Mouse (Mus musculus) heart, embryonic 14.5 days (tissue): ENCODE measurements at regions not wholly inside any gene's neighbourhood (a gene's known extent, or its start where the extent isn't known, plus 50 kb on each side); places are given as distances from the start of the nearest gene placed in this dataset.
A peak's percentile ranks its signal among the peaks of the same experiment; 100 is the strongest.

Experiments
- ATAC-seq: fragments of 200-750 bp; cut with Nextera tagmentation; 2 replicates; pipeline ENCODE4 v1.8.0; 2017; ENCODE audit warnings: low read depth, moderate TSS enrichment; ENCODE audit not compliant: insufficient number of reproducible peaks, insufficient read depth, low FRiP score
- H3K27ac ChIP-seq, 2 experiments: fragments of 200-500 bp in 1 of 2; fragments of 300-500 bp in 1 of 2; sonication (generic) in 1 of 2; replicated peaks in 1 of 2; 2 replicates each; pipeline ENCODE4 v1.5.1; 2012 to 2014; ENCODE audit warnings: low read depth in 2 of 2, low read length in 2 of 2, control low read depth in 1 of 2, mild to moderate bottlenecking in 1 of 2, mixed read lengths in 1 of 2; ENCODE audit not compliant: control insufficient read depth in 1 of 2, insufficient read depth in 1 of 2
- H3K27me3 ChIP-seq: fragments of 300-500 bp; sonication (generic); 2 replicates; pipeline ENCODE4 v1.6.1; 2014; ENCODE audit warnings: mild to moderate bottlenecking, low read length, control low read depth; ENCODE audit not compliant: control insufficient read depth, insufficient read depth
- H3K36me3 ChIP-seq: fragments of 300-500 bp; sonication (generic); 2 replicates; pipeline ENCODE4 v1.6.1; 2014; ENCODE audit warnings: mild to moderate bottlenecking, control low read depth, low read length, mixed read lengths; ENCODE audit not compliant: control insufficient read depth, insufficient read depth
- H3K4me1 ChIP-seq, 2 experiments: fragments of 200-500 bp in 1 of 2; fragments of 300-500 bp in 1 of 2; sonication (generic) in 1 of 2; 2 replicates each; pipeline ENCODE4 v1.6.1; 2012 to 2014; ENCODE audit warnings: low read length in 2 of 2, control low read depth in 1 of 2, mixed read lengths in 1 of 2; ENCODE audit not compliant: control insufficient read depth in 2 of 2, insufficient read depth in 2 of 2
- H3K4me2 ChIP-seq: fragments of 300-500 bp; sonication (generic); 2 replicates; pipeline ENCODE4 v1.6.1; 2014; ENCODE audit warnings: mild to moderate bottlenecking, low read length
- H3K4me3 ChIP-seq, 2 experiments: fragments of 200-500 bp in 1 of 2; fragments of 300-500 bp in 1 of 2; sonication (generic) in 1 of 2; 2 replicates each; pipeline ENCODE4 v1.5.1; 2012 to 2014; ENCODE audit warnings: low read length in 2 of 2, mild to moderate bottlenecking in 2 of 2, control low read depth in 1 of 2, low read depth in 1 of 2, moderate library complexity in 1 of 2; ENCODE audit not compliant: control insufficient read depth in 1 of 2, insufficient read depth in 1 of 2
- H3K9ac ChIP-seq: fragments of 300-500 bp; sonication (generic); 2 replicates; pipeline ENCODE4 v1.6.1; 2014; ENCODE audit warnings: mild to moderate bottlenecking, low read length
- H3K9me3 ChIP-seq: fragments of 300-500 bp; sonication (generic); 2 replicates; pipeline ENCODE4 v1.6.1; 2016; ENCODE audit warnings: low read length, control low read depth; ENCODE audit not compliant: control insufficient read depth
- WGBS: fragments of 180-500 bp; shearing (Covaris S2); extraction: QIAGEN DNeasy Blood & Tissue Kit; methylation state at CpG from one replicate; pipeline ENCODE4 v1.1.7; 2014; 5-methylcytosine and 5-hydroxymethylcytosine counted together

GRCm38 (mm10) chr2:75469958-75470687 is 188.9 kb upstream of the Hnrnpa3 start:
- peak; percentile 86 for ATAC-seq
- 24% methylated on average over 15 of the region's 15 CpGs for WGBS
- H3K4me3 ChIP-seq, result no peak overlapping the region
- H3K36me3 ChIP-seq, result no peaks in the 10 kb centered on the region
- no peaks in the 10 kb centered on the region for H3K9me3 ChIP-seq
- H3K27me3 ChIP-seq, result no peaks in the 10 kb centered on the region
- H3K4me1 ChIP-seq, result peaks cover 8 to 10% of the 10 kb centered on the region in 2 experiments
- no peak overlapping the region for H3K9ac ChIP-seq
- H3K4me2 ChIP-seq, result peak overlapping the region; percentile 42
- peak overlapping the region; percentile 25 to 64 for H3K27ac ChIP-seq

GRCm38 (mm10) chr2:75470688-75471054 is 188.4 kb upstream of the Hnrnpa3 start:
- peak overlapping the region; percentile 25 to 48; a peak in 2 of 4 replicates for H3K27ac ChIP-seq
- WGBS, result 36% methylated on average over 9 of the region's 9 CpGs
- H3K4me1 ChIP-seq, result peaks cover 8 to 10% of the 10 kb centered on the region in 2 experiments
- no peak overlapping the region for H3K9ac ChIP-seq
- H3K36me3 ChIP-seq, result no peaks in the 10 kb centered on the region
- ATAC-seq, result 0 out of 2 replicates have a peak, but pooled peaks have one; percentile 15
- H3K4me3 ChIP-seq, result no peak overlapping the region
- H3K4me2 ChIP-seq, result peak overlapping the region; percentile 42
- no peaks in the 10 kb centered on the region for H3K27me3 ChIP-seq
- no peaks in the 10 kb centered on the region for H3K9me3 ChIP-seq

GRCm38 (mm10) chr2:75472489-75472888 is 186.6 kb upstream of the Hnrnpa3 start:
- H3K27ac ChIP-seq, result no peak overlapping the region
- H3K4me3 ChIP-seq, result no peak overlapping the region
- 86% methylated on average over 9 of the region's 9 CpGs for WGBS
- H3K4me1 ChIP-seq, result peaks cover 8 to 10% of the 10 kb centered on the region in 2 experiments
- H3K36me3 ChIP-seq, result no peaks in the 10 kb centered on the region
- H3K9ac ChIP-seq, result no peak overlapping the region
- no peaks in the 10 kb centered on the region for H3K27me3 ChIP-seq
- H3K4me2 ChIP-seq, result no peak overlapping the region
- H3K9me3 ChIP-seq, result no peaks in the 10 kb centered on the region
- ATAC-seq, result no peak

- WGBS, result 67% methylated on average over 6 of the region's 6 CpGs
- Histone ChIP-seq H3K27ac (no peak overlapping the region), H3K4me2 (no peak overlapping the region), H3K36me3 (no peaks in the 10 kb centered on the region), H3K4me1 (peaks cover 8 to 10% of the 10 kb centered on the region in 2 experiments), H3K4me3 (no peak overlapping the region), H3K9ac (no peak overlapping the region), H3K9me3 (no peaks in the 10 kb centered on the region), H3K27me3 (no peaks in the 10 kb centered on the region)
- ATAC-seq, result no peak
These were observed 184.6 kb upstream of the Hnrnpa3 start for GRCm38 (mm10) chr2:75474509-75474908.

GRCm38 (mm10) chr2:75476350-75476749 is 182.7 kb upstream of the Hnrnpa3 start:
- Histone ChIP-seq H3K27ac (no peak overlapping the region), H3K27me3 (no peaks in the 10 kb centered on the region), H3K9ac (no peak overlapping the region), H3K9me3 (no peaks in the 10 kb centered on the region), H3K4me2 (no peak overlapping the region), H3K36me3 (no peaks in the 10 kb centered on the region), H3K4me1 (no peaks in the 10 kb centered on the region), H3K4me3 (no peak overlapping the region)
- 85% methylated on average over 1 of the region's 1 CpGs for whole genome bisulfite sequencing
- no peak for ATAC-seq

GRCm38 (mm10) chr2:75477076-75477475 is 182.0 kb upstream of the Hnrnpa3 start:
- no peak for ATAC-seq
- no peak overlapping the region for H3K27ac ChIP-seq

GRCm38 (mm10) chr2:75479546-75479945 is 179.5 kb upstream of the Hnrnpa3 start:
- H3K4me2 ChIP-seq, result no peak overlapping the region
- H3K27ac ChIP-seq, result no peak overlapping the region
- no peaks in the 10 kb centered on the region for H3K36me3 ChIP-seq
- no peaks in the 10 kb centered on the region for H3K27me3 ChIP-seq
- H3K9ac ChIP-seq, result no peak overlapping the region
- no peaks in the 10 kb centered on the region for H3K9me3 ChIP-seq
- 89% methylated on average over 5 of the region's 5 CpGs for WGBS
- H3K4me3 ChIP-seq, result no peak overlapping the region
- 0 out of 4 replicates have a peak, but pooled peaks cover 0 to 2% of the 10 kb centered on the region in 2 experiments for H3K4me1 ChIP-seq
- ATAC-seq, result no peak

More at GRCm38 (mm10) chr2:75477076-75477475, 182.0 kb upstream of the Hnrnpa3 start:
- Histone ChIP-seq H3K9ac (no peak overlapping the region), H3K4me1 (0 out of 4 replicates have a peak, but pooled peaks cover 0 to 2% of the 10 kb centered on the region in 2 experiments), H3K4me3 (no peak overlapping the region), H3K9me3 (no peaks in the 10 kb centered on the region), H3K4me2 (no peak overlapping the region), H3K27me3 (no peaks in the 10 kb centered on the region), H3K36me3 (no peaks in the 10 kb centered on the region)
- WGBS, result 85% methylated on average over 8 of the region's 8 CpGs
